Mouse (Mus musculus): ENCODE data around the gene Cdx2. TPM values are rescaled to one million over a fixed set of nuclear protein-coding genes. Genes with fewer than 3 reads are reported as not detected.

Cdx2 gene
- total RNA-seq, 2 experiments from 2014 or later, result not detected

DNA sequence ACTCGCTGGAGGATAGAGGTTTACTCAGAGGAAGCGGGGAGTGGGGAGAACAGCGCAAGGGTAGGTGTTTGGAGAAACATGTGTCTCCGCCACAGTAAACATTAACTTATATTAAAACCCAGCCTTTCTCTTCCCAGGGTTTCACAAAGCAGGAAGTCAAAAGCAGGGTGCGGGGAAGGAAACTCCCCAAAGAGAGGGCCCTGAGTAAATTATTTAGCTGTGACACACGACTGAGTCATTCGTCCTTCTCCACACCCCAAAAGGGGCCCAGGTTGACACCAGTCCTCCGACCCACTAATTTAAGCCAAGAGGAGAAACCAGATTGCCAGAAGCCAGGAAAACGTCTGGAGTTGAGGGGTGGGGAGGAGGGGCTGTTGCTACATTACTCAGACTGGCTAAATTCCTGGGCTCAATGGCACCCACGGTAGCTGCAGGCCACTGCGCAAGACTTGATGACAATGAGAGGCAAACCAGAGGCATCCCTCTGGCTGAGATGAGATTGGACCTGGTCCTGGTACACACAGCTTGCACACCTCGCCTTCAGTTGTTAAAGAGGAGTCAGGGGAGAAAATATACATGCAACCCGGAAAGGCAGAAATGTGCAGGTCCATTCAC lies 14.5 kb downstream of the Cdx2 start:
- DNase-seq, result no peak

DNA sequence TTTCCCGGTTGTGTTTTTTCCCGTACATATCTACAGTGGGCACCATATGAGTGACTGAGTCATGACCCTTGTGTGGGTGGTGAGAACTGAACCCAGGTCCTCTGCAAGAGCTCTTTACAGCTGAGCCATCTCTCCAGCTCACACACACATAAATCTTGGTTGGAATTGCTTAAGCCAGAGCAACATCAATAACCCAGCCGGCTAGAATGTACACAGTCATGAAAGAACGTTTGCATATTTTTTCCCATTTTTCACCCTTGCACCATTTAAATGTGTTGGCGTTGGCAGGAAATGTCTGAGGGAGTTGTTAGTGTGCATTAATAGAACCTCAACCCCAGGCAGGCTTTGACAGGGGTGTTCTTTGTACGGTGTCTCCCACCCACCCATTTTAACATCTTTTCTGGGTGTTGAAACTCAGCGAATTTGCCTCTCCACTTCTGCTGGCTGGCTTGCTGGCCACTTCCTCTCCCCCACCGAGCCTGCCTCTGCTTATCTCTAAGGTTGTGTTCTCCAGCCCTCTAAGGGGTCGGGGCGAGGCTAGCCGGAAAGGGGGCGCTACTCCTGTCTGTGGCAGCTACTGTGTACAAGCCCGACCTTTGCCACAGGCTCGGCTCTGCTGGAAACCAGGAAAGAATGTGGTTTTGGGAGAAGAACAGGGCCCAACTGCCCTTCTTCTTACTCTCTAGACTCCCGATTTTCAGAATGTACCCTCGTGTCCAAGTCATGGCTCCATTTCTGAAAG lies 15.1 kb downstream of the Cdx2 start:
- no peak for DNase-seq

DNA sequence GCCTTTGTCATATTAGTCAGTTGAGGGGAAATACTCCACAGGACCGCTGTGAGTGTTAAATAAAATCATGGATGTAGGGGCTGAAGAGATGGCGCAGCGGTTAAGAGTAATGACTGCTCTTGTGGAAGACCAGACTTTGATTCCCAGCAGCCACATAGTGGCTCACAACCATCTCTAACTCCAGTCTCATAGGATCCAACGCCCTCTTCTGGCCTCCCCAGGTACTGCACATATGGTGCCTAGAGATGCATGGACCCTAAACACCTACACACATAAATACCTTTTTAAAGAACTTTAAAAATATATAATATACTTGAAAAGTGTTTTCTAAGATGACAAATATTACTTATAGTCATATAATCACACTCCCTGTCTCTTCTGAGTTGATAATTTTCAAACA lies 22.7 kb downstream of the Cdx2 start:
- no peak for DNase-seq

DNA sequence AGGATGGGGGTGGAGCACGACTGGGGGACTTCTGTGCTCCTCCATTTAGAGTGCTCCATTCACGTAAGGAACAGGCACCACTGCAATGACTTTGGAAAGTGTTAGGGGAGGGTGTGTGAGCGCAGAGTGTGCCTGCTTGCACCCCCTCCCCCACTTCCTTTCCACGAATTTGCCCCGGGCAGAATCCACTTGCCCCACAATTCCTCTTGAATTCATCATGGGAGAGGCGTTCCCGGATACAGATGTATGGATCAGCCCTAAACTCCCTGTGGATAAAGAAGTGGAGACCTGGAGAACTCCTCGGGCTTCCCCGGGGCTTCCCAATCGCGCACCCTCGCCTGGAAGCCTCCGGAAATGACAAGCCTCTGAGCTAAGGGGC lies 29.5 kb downstream of the Cdx2 start:
- DNase-seq, result no peak

DNA sequence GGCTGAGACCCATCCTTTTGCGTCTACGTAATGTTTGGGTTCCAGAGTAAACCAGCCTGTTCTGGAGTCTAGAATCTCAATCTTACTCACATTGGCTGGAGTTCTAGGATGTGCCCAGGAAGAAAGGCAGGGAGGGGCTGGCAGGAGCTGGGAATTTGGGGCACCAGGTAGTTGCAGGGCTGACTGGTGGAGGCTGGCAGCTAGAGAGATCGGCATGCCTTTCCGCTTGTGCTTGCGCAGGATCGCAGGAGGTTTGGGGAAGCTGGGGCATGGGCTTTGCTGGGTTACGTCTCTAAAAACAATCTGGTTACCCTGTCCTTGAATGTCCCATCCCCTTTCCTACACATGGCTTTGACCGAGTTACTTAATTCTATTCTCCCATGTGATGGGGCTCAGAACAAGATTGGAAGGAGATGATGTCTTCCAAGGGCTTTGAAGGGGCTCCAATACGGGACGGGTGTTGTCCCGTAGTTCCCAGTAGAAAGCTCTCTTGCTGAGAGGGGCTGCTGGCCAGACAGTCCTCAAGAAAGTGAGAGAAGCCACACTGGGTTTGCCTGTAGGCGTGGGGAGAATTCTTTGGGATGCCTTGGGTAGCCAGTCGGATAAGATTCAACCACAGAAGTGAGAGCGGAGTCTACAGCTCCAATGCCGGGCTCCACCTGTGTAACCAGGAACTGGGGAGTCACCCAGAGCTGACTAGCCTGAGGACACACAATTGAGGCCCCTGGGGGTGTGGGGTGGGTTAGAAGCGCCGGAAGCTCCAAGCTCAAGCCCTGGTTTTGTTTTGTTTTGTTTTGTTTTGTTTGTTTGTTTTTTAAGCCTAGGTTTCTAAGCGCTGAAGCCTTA lies 30.1 kb downstream of the Cdx2 start:
- DNase-seq, result no peak

DNA sequence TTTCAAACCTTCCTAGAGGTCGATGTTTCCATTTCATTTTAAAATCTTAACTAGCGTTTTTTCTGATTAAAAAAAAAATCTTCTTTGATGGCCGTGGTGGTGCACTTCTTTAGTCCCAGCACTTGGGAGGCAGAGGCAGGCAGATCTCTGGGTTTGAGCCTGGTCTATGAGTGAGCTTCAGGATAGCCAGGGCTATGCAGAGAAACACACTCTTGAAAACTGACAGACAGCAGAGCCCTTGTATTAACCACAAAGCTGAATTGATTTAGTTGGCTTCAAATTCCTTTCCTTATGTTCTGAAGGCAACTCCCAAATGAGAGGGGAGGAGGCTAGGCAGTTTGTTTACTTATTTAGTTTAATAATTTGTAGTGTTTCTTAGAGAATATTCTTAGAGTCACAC lies 31.3 kb downstream of the Cdx2 start:
- DNase-seq, result no peak

DNA sequence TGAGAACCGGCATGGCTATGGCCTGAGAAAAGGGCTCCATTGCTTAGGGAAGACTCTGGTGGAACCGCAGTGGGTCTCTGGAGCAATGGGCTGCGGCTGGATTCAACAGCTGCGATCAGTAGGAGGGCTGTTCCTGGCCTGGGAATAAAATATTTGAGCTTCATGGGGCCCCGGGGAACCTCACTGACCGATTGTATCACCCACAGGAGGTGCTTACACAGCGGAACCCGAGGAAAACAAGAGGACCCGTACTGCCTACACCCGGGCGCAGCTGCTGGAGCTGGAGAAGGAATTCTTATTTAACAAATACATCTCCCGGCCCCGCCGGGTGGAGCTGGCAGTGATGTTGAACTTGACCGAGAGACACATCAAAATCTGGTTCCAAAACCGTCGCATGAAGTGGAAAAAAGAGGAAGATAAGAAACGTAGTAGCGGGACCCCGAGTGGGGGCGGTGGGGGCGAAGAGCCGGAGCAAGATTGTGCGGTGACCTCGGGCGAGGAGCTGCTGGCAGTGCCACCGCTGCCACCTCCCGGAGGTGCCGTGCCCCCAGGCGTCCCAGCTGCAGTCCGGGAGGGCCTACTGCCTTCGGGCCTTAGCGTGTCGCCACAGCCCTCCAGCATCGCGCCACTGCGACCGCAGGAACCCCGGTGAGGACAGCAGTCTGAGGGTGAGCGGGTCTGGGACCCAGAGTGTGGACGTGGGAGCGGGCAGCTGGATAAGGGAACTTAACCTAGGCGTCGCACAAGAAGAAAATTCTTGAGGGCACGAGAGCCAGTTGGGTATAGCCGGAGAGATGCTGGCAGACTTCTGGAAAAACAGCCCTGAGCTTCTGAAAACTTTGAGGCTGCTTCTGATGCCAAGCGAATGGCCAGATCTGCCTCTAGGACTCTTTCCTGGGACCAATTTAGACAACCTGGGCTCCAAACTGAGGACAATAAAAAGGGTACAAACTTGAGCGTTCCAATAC lies 32.6 kb downstream of the Cdx2 start:
- DNase-seq, result no peak

DNA sequence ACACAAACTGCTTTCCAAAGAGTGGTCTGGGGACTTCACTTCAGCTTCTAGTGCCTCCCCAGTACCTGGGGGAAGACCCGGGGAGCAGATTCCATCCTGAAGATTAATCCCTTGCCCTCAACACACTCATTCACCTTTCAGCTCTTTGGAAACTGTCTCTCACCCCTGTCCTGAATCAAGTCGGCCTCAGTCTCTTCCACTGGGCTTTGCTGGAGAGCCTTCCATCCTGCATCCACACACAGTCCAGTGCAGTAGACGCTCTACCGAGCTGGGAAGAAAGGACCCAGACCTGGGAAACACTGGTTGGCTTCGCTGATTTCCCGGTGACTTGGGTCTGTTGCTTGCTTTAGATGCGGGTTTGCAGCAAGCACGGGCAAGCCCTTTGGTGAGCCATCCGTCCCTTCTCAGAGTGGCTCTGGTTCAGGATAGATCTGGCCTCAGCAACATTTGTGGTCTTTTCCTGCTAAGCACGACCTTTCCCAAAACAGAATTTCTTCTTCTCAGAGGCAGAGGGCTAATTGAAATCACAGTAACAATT lies 34.2 kb downstream of the Cdx2 start:
- no peak for DNase-seq

DNA sequence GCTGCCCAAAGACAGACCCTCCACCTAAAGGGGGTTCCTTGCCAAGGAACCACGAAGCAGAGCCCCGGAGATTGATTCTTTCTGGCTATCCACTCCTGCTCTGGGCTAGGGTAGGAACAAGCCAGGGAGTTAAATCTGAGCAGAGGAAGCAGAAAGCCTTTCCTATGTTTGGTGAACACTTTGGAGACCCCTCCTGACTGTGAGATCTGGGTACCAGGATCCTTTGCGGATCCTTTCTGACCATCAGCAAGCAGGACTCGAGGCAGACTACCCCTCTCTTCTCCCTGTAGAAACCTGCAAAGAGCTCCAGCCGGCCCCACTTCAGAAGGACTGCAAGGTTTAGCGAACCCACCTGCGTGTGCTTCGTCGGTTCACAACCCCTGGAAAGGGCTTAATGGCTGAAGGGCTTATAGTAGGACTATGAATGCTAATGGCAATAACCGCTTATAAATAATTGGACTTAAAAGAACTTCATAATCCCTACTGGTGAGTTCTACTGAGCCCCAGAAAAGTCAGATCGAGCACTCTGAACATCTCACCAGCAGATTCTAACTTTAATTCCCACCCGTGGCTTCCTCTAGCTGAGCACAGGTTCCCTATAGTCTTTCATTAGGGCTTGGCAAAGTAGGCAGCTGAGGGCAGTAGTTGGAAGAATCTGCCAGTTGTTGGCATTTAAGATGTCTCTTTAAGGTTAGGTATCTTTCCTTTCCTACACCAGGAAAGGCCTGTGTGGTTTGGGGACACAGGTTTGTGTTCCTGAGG lies 34.8 kb downstream of the Cdx2 start:
- no peak for DNase-seq

DNA sequence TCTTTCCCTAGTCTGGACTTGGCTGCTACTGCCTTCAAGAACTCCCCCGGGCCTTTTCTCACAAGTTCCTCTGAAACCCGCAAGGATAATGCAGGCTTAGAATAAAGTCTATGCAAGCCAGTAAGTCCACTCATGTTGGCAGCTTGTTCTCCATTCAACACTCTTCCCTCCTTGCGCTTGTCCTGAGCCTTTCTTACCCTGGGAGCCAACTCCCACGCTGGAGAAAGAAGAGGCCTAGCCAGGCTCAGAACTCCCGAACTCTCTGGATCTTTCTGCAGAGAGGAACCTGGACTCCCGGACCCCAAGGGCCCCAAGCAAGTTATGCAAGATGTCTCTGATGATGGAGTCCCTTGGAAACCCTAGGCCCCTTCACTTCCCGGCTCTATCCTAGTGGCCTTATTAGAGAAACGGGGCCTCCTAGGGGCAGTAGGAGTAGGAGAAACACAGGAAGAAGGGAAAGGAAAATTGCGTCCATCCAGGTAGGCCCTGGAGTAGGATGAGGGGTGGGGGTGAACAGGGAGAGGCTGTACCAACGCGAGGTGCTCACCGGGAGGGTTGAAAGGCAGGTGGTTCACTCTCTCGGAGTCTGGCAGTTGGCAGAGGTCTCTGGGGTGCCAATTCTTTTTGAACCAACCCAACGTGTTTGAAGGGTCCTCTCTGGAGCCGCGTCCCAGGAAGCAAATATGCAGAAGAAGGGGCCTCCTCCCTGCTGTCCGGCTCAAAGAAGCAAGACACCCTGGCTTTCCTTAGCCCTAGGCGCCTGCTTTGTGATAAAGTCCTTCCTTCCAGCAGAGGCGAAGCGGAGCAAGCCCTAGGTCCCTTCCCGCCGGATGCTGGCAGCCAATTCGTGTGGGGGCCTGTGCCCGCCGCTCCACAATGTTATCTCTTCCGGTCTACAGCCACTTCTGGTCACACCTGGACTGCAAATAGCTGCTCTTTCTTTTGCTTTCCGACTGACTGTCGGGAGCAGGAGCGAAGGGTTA lies 36.1 kb downstream of the Cdx2 start:
- no peak for DNase-seq

DNA sequence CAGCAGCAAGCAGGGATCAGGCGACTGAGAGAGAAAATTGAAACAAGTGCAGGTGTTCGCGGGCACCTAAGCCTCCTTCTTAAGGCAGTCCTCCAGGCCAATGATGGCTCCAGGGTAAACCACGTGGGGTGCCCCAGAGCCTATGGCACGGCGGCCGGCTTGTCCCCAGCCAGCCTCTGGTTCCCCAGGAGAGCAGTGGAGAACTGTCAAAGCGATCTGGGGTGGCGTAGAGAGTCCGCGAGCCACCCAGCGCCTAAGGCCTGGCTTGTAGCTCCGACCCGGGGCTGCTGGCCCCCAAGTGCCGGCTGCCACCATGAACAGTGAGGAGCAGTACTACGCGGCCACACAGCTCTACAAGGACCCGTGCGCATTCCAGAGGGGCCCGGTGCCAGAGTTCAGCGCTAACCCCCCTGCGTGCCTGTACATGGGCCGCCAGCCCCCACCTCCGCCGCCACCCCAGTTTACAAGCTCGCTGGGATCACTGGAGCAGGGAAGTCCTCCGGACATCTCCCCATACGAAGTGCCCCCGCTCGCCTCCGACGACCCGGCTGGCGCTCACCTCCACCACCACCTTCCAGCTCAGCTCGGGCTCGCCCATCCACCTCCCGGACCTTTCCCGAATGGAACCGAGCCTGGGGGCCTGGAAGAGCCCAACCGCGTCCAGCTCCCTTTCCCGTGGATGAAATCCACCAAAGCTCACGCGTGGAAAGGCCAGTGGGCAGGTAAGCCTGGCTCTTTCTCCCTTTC lies 37.0 kb downstream of the Cdx2 start, which contains the start of gene Pdx1:
Gene Pdx1 (plus strand): TSS at position 34 of the 747 bp plus-strand sequence.
- no peak for DNase-seq

DNA sequence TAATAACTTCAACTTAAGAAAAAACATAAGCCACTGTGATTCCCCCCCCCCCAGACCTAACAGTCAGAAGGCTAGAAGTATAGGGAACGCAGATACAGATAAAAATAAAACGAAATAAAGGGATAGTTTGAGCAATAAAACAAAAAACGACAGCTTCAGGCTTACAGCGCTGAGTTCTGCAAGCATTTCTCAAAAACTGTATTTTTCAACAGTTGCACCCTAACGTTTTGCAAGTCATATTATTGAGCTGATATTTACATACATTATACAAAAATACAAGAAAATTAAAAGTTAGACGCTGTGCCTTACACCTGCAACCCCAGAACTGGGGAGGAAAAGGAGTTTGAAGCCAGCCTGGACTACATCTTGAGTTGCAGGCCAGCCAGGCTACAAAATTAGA lies 37.7 kb downstream of the Cdx2 start:
- no peak for DNase-seq

DNA sequence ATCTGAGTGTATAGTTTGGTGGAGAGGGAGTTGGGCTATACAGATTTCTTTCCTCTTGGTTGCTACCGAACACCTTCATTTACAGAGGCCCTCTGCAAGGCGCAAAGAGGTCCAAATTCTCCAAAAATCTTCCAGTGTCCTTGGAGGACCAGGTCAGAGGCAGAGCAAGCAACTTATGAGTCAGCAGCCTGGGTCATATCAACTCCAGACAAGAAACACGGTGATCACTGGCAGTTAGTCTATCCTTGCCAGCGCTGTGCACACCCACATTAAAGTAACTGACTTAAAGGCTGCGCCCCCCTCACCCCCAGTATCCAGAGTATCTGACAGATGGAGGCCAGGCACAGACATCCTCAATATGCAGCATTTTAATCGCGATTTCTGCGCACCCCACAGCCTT lies 38.3 kb downstream of the Cdx2 start:
- peak in 1 of 2 experiments; percentile 3 for DNase-seq

DNA sequence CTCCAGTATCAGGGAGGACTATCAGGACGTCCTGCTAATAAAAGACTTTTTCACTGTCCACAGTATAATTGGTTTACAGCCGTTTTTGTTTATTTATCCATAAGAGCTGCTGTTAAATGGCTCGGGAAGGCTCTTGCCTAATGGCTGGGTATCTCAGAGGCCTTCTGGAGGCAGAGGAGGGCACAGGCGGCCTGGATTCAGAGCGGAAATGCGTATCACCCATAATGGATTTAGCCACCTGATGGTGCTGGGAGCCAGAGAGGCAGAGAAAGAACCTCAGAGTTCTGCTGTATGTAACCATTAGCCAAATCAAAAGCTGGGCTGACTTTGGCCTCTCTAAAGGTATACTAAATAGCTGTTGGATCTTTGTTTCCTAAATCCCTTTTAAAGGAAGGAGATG lies 39.6 kb downstream of the Cdx2 start:
- no peak for DNase-seq

DNA sequence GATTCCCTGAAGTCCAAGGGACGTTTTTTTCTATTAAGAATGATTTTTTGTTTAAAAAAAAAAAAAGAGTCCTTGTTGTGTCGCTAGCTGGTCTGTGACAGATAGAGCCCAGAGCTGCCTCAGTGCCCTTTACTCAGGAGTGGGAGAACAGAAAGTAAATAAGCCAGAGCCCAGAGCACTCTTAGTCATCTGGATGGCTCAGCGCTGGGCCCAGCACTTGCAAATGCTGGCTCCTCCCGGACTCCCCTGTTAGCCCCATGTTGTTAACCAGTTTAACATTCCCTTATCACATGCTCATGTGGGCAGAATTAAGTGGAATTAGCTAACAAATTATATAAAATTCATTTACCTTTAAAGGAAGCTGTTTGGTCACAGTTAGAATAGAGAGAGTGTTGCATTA lies 43.1 kb downstream of the Cdx2 start:
- no peak for DNase-seq

DNA sequence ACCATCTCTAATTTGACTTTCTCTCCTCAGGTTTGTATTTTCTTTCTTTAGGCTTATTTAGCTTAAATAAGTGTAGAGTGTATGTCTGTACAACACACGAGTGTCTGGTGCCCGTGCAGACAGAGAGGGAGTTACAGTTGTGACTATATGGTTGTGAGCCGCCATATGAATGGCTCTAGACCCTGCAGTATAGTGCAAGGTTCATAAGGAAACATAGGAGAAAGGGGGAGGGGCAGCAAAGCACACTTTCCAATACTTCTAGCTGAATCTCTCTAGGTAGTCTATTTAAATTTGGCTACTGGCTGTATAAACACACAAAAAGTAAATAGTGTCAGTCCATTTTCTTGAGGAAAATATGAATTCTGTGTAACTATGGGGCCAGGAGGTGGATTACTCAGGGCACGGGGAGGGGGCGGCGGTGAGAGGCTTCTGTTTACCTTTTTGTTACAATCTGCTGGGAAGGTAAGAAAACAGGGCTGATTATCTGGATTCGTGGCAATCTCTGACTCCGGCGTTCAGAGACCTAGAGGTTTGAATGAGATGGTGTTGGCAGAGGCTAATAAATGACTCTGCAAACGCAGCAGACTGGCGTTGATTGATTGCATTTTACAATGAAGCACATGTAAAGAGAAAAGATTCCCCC lies 45.0 kb downstream of the Cdx2 start:
- no peak for DNase-seq

DNA sequence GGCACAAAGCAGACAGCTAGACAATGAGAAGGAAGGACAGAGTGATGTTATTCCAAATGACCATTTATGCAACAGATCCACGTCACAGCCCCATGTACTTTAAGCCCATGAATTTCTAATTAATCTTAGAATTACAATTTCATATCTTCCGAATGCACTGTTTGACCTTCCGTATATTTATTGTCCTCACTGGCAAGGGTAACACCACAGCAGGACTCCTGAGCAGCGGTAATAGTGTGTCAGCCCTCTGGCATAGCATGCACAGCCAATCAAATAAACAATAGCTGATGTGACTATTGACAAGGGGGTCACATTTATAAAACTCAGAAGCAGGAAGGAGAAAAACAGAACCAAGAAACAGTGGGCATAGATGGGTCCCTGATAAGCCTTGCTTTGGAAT lies 46.3 kb downstream of the Cdx2 start:
- DNase-seq, result no peak

DNA sequence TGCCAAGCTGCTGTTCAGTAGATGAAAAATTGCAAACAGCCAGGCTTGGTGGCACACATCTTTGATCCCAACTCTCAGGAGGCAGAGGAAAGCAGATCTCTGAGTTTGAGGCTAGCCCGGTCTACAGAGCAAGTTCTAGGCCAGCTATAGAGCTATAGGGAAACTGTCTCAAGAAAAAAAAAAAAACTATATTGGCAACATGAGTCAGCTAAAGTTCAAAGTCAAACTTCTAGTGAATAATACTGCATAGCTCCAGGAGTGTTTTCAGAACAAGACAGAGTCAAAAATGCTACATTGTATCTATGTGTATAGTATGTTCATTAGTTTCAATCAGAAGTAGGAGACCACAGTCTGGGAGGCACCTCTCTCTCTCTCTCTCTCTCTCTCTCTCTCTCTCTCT lies 46.9 kb downstream of the Cdx2 start:
- DNase-seq, result no peak
